Mouse (Mus musculus) ES-E14 (cell line): ENCODE measurements at regions not wholly inside any gene's neighbourhood (a gene's known extent, or its start where the extent isn't known, plus 50 kb on each side); places are given as distances from the start of the nearest gene placed in this dataset.

ENCODE experiments used
- CHD2 ChIP-seq: IDR thresholded peaks from 2 replicates; pipeline ENCODE4 v1.6.1; 2014; ENCODE audit warnings: mild to moderate bottlenecking, low read depth, low read length, inconsistent platforms
- MAFK ChIP-seq: IDR thresholded peaks from 2 replicates; pipeline ENCODE4 v1.6.1; 2014; ENCODE audit warnings: mild to moderate bottlenecking, low read depth, low read length, inconsistent platforms; ENCODE audit not compliant: insufficient read depth

- TF ChIP-seq MAFK (no peak), CHD2 (no peak)
Observed at GRCm38 (mm10) chr13:11178586-11178985, 817.9 kb upstream of the Chrm3 start.
